Mouse (Mus musculus) monocyte, adult 2 months (primary cell): Measurements from ENCODE around the gene Kirrel3.

Experiments used
- DNase-seq, 2 experiments: peaks; one replicate each; pipeline ENCODE4 v3.0.0; 2022; ENCODE audit warnings: low spot score in 2 of 2, low read depth in 1 of 2

The Kirrel3 gene

DNA sequence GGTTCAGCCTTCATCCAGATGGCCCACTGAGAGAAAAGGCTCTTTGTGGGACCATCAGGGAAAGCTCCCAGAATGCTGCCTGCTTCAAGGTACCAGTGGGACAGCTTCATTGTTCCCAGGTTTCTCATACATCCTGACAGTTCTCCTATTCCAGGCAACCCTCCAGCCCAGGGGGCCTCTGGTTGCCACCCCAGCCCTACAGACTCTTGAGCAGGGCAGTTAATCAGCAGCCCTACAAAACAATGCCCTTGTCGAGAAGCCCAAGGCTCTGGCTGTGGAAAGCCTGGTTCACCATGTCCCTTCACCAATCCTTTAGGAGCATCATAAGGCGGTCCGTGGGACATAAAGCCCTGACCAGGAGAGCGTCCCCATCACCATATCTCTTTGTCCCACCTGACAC, 567.0 kb downstream of the Kirrel3 start:
- DNase-seq = no peak

GRCm38 (mm10) chr9:35053081-35053480, 567.4 kb downstream of the Kirrel3 start:
- no peak for DNase-seq

DNA sequence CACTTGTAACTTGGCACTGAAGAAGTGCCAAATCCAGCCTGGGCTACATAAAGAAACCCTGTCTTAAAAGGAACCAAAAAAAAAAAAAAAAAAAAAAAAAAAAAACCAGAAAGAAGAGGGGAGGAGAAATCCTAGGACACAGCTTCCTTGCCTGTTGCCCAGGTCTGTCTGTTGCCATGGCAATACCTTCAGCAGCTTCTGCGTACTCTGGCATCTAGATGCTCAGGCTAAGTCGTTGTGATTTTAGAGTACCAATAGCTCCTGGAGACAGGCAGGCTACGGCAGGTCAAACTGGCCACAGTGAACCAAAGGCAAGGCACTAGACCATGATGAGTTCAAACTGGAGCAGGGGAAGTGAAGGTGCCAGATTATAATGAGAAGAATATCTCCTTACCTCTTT, 568.0 kb downstream of the Kirrel3 start:
- DNase-seq = no peak

DNA sequence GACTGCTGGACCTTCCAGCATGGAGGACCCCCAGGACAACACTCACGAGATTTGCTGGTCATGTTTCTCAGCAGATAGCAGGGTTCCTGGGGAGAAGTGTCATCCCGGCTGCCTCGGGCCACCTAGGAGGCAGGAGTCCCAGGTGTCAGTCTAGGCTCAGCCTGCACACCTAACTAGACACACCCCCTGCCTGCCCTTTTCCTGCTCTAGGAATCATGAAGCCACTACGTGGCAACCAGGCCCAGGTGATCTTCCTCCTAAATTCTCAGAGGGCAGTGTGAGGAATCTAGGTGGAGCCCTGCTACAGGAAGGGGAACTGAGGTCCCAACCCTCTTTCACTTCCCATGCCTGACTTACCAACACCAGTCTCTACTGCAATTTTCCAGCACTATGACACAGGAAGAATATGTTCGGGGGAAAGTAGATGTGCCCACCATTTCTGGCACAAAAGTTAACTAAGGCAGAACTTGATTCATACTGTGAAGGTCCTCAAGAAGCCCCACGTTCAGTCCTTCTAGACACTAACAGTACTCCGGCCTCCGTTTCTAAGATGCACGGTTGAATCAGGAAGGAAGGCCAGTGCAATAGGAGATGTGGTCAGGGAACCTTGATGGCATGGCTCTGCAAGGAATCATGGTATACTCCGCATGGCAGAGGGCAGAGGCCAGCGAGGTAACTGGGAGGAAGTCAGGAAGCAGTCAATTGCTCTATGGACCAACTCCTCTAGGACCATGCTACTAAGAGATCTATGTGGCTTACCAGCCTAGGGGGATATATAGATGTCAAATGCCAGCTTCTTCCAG, 570.0 kb downstream of the Kirrel3 start:
- DNase-seq = peak; percentile 20 to 33

GRCm38 (mm10) chr9:35056611-35057010, 570.9 kb downstream of the Kirrel3 start:
- DNase-seq = no peak

DNA sequence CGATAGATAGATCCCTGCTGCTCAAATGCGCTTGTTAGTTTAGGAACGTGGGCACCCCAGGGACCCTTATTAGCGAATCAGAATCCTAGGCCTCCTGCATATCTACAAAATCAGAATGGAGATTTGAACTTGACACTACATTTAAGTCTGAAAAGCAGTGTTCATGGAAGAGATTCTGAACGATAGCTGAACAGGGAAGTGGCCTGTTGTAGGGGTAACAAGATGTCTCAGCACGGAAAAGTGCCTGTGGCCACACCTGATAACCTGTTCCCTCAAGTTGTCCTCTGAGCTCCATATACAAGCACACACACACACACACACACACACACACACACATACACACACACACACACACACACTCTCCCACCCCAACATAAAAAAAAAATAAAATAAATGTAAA, 571.9 kb downstream of the Kirrel3 start:
- no peak for DNase-seq

DNA sequence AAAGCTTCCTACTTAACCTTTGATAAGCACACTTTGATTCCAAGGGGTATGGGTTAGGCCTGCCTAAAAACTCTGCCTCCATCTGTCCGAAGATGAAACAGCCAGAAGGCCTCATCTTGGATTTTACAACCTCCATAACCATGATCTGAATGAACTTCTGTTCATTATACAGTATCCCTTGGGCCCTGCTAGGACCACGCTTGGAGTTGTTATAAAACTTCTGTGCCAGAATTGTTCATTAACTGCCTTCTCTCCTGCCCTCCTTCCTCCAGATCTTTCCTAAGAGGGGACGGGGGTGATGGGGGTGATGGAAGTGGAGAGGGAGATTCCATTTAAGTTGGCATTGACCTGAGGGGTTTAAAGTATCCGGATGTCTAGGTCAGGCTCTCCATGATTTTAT, 572.5 kb downstream of the Kirrel3 start:
- no peak for DNase-seq

GRCm38 (mm10) chr9:35058596-35059354, 573.1 kb downstream of the Kirrel3 start:
- DNase-seq = no peak

DNA sequence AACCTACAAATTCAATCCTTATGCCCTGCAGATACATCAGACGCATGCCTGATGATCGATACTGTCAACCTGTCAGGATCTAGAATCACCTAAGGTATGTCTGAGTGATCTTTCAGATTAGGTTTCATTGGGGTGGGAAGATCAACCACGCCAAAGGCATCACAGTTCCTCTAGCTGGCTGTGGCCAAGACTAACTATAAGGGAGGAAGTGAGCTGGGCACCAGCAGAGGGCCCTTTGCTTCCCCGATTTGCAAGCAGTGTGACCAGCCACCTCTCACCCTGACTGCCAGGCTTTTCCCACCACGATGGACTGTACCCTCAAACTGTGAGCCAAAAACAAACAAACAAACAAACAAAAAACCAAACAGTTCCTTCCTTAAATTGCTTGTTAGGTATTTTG, 574.2 kb downstream of the Kirrel3 start:
- DNase-seq = no peak

GRCm38 (mm10) chr9:35061446-35061845, 575.8 kb downstream of the Kirrel3 start:
- DNase-seq = no peak
